Mouse (Mus musculus) NIH3T3 (cell line): ENCODE data around the gene Gm28576.
"Not testable (repeated sequence)": the region's sequence is repeated elsewhere in the genome, so short reads cannot be mapped to it uniquely, and the experiment has no call there.

Experiments used
- DNase-seq: peaks from one replicate; pipeline ENCODE4 v3.0.0-alpha.2; 2012; ENCODE audit warnings: low read depth

The Gm28576 gene

GRCm38 (mm10) chrY:7722641-7723040 is at the start of gene Gm28576:
Gene Gm28576 (plus strand): TSS chrY:7722941.
- DNase-seq, result not testable (repeated sequence)
